Mouse (Mus musculus): ENCODE data around the gene Clec4b2. TPM values are rescaled to one million over a fixed set of nuclear protein-coding genes. Genes with fewer than 3 reads are reported as not detected.
"Not testable (repeated sequence)": the region's sequence is repeated elsewhere in the genome, so short reads cannot be mapped to it uniquely, and the experiment has no call there.

The Clec4b2 gene
- not detected in 2 replicates for polyA plus RNA-seq (2012; rRNA removed)

DNA sequence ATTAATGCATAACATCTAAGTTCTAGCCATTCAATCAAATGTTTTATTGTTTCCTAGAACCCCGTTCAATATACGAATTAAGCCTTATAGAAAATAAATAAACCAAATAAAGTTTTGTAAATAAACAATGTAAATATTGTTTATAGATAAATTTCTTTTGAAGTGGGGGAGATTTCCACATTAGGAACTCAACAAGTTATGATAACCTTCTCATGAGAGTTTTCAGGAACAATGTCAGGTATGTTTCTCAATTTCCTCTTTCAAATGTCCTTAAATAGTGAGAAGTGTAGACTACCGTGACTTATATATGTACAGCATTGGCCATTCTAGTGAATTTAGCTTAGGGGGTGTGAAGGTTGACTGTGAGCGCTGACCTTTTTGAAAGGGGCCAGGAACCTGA is at the start of gene Clec4b2:
TSS of gene Clec4b2 (plus strand) at position 301 of the 400 bp plus-strand sequence.
- DNase-seq (ENCODE audit: low read depth) = no peak

GRCm38 (mm10) chr6:123123195-123123594 is 49.5 kb upstream of the Clec4b2 start:
- DNase-seq (ENCODE audit: low read depth) = no peak

- DNase-seq (ENCODE audit: low read depth) = no peak
Measured at GRCm38 (mm10) chr6:123127173-123127572, 45.5 kb upstream of the Clec4b2 start.

GRCm38 (mm10) chr6:123137766-123138526 is 34.7 kb upstream of the Clec4b2 start:
- not testable (repeated sequence) for DNase-seq (ENCODE audit: low read depth)

DNA sequence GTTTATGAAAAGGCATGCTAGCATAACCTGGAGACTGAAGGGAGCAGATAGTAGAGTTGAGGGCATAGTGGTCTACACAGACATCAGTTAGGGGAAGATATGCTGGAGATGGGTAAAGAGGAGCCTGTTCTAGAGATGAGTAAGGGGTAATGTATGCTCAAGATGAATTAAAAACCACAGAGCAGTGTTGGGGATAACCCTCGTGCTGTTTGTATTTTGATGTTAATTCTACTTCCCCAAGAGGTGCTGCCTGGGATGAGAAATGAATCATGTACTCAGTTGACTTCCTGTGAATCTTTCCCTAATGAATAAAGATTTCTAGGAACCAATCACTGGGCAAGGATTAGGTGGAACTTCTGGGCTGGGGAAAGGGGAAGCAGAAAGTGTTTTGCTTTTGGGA is 2.6 kb upstream of the Clec4b2 start:
- no peak for DNase-seq (ENCODE audit: low read depth)

DNA sequence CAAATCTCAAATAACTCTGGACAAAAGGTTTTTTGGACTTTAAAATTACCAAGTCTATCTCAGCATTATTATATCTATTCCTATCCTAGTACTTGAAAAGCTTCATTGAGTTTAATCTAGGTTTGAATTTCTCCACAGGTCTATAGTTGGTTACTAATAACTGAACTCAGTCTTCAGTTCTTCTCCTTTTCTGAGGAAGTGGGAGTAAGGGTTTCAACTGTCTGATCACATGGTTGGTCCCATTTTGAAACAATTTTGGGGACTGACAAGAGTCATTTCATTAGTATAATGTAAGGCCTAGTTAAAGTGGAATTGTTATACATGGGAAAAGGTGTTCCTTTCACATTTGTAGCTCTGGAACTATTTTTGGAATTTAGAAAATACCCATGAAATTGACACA is 1.7 kb upstream of the Clec4b2 start:
- no peak for DNase-seq (ENCODE audit: low read depth)

DNA sequence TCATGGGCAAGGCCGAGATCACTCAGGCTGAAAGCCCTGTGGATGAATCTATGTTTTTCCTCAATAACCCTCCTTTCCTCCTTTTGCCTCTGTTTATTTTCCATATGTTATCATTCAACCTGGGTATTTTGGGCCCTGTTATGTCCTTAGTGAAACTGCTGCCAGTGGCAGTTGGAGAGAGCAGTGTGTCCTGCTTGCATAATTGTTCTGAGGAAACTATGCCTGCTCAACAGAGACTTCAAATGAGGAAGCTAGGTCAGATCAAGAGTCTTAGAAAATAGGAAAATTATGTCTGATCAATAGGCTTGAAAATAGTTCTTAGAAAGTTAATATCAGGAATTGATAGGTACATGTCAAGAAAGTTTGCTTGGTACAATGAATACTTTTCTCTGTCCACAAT is 2.9 kb downstream of the Clec4b2 start:
- no peak for DNase-seq (ENCODE audit: low read depth)

- not testable (repeated sequence) for DNase-seq (ENCODE audit: low read depth)
Measured at GRCm38 (mm10) chr6:123184862-123185261, 12.2 kb downstream of the Clec4b2 start.

GRCm38 (mm10) chr6:123207187-123208076 is 34.7 kb downstream of the Clec4b2 start:
- no peak for DNase-seq (ENCODE audit: low read depth)

GRCm38 (mm10) chr6:123208077-123208439 is 35.4 kb downstream of the Clec4b2 start:
- DNase-seq (ENCODE audit: low read depth) = not testable (repeated sequence)

- DNase-seq (ENCODE audit: low read depth) = no peak
Measured at GRCm38 (mm10) chr6:123211726-123212125, 39.0 kb downstream of the Clec4b2 start.

- no peak for DNase-seq (ENCODE audit: low read depth)
Measured at GRCm38 (mm10) chr6:123227519-123228166, 55.0 kb downstream of the Clec4b2 start.

GRCm38 (mm10) chr6:123229644-123230043 is 57.0 kb downstream of the Clec4b2 start, which contains the start of gene Clec4n:
Gene Clec4n, plus strand, starts transcription at chr6:123229843.
- DNase-seq (ENCODE audit: low read depth) = no peak

DNA sequence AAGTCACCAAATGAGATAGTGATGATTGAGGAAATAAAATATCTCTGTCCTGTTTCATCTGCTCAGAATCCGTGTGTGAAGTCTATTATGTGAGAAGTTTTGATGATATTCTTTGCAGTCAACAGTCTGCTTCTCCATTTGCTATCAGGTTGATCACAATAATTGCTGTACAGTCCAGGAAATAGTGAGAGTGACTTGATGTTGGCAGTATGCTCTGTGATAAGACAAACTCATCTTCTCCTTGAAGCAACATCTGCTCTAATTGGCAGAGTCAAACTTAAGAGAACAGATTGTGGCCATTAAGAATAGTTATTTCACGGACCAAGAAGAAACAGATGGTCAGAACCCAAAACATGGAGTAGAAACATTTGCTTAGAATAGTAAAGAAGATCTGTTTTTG is 58.5 kb downstream of the Clec4b2 start:
- no peak for DNase-seq (ENCODE audit: low read depth)

DNA sequence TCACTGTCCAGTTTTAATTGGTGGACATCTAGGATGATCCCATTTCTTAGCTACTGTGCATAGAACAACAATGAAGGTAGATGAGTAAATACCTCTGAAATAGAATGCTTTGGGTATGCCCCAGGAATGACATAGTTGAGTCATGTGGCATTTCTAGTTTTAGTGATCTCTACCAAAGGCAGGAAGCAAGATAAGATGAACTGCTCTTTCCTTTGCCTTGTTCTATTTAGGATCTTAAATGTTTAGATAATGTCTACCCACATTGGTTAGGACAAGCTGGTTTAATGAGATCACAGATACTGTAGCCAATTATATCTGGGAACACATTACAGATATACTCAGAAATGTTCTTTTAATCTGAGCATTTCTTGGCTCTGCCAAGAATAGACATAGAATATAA is 64.9 kb downstream of the Clec4b2 start:
- DNase-seq (ENCODE audit: low read depth) = no peak

GRCm38 (mm10) chr6:123244201-123244600 is 71.5 kb downstream of the Clec4b2 start:
- DNase-seq (ENCODE audit: low read depth) = no peak

GRCm38 (mm10) chr6:123248862-123249261 is 76.2 kb downstream of the Clec4b2 start:
- DNase-seq (ENCODE audit: low read depth) = not testable (repeated sequence)

DNA sequence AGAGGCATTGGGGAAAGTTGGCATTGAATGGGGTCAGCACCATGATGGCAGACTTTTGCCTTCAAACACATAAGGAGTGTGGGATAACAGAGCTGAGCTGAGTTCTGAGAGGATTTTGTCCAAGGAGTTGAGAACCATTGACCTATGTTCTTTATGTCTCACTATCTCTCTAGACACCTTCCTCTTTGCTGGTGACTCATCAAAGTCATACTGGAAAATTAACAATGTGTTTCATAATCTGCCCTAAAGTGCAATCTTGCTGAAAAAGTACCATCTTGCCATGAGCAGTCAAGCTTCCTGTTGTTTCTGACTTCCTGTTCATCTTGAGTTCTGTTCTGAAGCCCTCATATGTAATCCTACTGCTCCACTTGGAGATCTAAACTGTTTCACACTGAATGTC is 80.0 kb downstream of the Clec4b2 start:
- DNase-seq (ENCODE audit: low read depth) = no peak

Measured in gonadal fat pad, adult 2 months (tissue).